Mouse (Mus musculus): ENCODE data around the gene Lin9. TPM values are rescaled to one million over a fixed set of nuclear protein-coding genes. Genes with fewer than 3 reads are reported as not detected.
"Not testable (repeated sequence)": the region's sequence is repeated elsewhere in the genome, so short reads cannot be mapped to it uniquely, and the experiment has no call there.

The Lin9 gene
- total RNA-seq (2021): 1 to 10 TPM; 7.6 to 8.4 TPM
- long read RNA-seq, experiment 1, partial matches to known transcripts: 0 of 4 reads
- long read RNA-seq, experiment 1, other reads (novel, unspliced or antisense): 1 of 4 reads
- long read RNA-seq, experiment 2, transcript Lin9-203 (15 exons, 3,160 nt): major isoform, 8 of 11 reads
- long read RNA-seq, experiment 2, partial matches to known transcripts: 0 of 11 reads
- long read RNA-seq, experiment 2, other reads (novel, unspliced or antisense): 3 of 11 reads

DNA sequence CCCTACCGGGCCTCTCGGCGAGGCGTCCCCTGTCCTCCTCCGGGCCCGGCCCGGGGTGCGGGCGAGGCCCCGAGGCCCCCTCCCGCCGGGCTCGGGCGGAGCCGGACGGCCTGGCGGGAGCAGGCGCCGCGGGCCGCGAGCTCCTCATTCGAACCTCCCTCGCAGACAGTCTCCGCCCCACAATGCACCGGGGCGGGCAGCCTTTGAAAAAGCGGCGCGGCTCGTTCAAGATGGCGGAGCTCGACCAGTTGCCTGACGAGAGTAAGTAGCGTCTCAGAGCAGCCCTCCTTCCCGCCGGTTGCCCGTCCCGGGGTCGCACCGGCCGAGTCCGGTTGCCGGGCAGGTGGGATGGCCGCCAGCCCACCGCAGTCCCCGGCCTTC is at the start of gene Lin9:
TSS of gene Lin9 (plus strand) at position 14 of the 381 bp plus-strand sequence.
- DNase-seq: peak; percentile 96

DNA sequence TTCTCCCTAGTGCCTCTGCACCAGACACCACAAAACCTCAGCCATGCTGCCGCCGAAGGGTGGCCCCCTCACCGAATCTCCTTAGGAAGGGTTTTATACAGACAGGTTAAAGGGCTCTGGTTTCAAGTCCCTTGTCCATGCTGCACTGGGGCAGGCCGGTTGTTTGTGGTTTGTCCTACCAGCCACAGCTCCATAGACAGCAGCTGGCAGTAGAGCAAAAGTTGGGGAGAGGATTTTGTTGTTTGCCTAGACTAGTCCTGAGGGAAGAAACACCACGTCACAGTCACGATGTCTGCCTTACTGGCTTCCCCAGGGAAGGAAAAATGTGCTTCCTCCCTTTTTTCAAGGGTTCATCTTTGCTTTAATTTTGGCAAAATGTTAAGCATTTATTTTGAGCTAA is 40.4 kb upstream of the Lin9 start:
- DNase-seq: no peak

GRCm38 (mm10) chr1:180601806-180602205 is 39.1 kb upstream of the Lin9 start:
- DNase-seq: no peak

- DNase-seq: peak; percentile 65
These were observed 36.4 kb upstream of the Lin9 start for GRCm38 (mm10) chr1:180604579-180604978.

DNA sequence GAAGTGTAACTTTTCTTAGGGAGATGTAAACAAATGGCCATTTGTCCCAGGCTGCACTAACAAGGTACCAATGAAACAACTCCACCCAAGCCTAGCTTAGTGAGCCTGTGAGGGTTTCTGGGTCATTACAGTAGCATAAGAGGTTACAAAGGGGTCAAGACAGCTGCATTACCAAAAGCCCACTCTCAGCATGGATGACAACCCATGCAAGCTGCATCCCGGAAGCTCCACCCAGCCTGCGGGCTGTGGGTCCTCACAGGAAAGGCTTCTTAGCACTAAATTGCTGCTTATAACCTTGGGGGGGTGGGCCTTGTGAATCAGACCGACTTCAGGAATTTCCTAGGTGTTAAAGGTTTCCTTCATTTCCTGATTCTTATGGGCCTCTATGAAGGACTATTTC is 34.8 kb upstream of the Lin9 start:
- DNase-seq: no peak

DNA sequence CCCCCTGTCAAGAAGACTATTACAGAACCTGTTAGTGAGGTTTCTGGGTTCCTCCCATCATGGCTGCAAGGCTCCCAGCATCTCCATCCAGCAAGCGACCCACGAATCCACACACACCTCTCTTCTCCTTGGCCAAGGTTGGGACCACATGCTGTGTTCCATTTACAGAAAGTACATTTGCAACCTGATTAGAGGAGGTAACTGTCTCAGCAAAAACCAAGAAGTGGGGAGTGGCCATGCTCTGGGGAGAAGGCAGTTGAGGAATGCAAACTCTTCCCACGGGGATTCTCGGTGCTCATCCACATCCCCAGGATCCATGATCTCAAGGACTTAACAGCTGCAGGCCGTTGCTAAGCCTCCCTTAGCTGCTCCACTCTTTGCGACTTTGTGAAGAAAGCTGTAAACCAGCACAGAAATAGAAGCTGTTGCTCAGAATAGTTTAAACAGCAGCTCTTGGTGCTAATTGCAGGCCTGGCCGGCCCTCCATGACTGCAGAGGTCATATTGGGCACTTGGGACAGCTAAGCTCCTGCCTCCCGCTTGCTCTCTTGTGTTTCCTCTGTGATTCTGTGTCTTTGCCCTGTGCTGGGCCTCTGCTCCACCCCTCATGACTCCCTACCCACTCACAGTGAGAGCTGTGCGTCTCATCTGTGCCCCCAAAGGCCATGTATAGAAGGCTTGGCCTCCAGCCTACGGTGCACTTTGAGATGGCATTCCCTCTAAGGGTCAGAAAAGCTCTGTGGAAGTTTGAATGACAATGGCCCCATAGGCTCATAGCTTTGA is 34.0 kb upstream of the Lin9 start:
- DNase-seq: no peak

GRCm38 (mm10) chr1:180607578-180607879 is 33.4 kb upstream of the Lin9 start:
- no peak for DNase-seq

DNA sequence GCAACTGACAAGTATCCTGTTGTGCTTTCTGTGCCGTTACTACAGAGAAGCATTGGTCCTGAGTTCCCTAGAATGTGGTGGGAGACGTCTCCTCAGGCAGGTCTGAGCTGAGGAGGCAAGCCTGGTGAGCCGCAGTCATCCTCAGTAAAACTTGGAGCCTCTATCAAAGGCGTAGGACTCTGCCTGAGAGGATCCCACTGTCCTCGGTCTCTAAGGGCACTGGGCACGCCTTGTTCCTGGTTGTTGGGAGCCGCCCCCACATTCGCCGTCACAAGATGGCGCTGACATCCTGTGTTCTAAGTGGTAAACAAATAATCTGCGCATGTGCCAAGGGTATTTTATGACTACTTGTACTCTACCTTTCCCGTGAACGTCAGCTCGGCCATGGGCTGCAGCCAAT is 29.1 kb upstream of the Lin9 start:
- DNase-seq: not testable (repeated sequence)

DNA sequence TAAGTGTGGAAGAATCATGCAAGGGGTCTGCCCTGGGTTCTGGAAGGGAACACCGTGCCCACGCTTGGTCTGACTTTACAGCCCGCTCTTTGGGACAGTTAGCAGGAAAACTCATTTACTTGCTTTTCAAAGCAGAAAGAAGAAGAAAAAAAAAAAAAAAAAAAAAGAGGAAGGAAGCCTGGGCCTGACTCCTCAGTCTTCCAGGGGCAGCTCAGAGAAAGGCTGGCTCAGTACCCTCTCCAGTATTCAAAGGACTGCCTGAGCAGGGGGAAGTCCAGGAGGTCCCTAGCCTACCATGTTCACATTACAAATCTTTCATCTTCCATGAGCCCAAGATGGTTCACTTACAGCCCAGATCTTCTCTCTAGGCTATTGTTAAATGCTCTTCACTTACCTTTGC is 24.2 kb upstream of the Lin9 start:
- DNase-seq: no peak

DNA sequence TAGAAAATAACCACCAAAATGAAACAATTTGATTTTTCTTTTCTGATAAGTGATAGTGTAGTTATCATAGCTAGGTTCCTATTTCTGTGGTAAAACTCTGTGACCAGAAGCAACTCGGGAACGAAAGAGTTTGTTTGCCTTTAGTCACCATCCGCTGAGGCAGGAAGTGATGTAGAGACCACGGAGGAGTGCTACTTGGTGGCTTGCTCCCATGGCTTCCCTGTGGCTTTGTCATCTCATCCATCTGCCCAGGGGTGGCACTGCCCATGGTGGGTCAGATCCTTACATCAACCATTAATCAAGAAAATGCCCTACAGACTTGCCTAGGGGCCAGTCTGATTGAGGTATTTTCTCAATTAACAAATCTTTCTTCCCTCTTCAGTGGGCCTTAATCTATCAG is 18.6 kb upstream of the Lin9 start:
- DNase-seq: no peak

DNA sequence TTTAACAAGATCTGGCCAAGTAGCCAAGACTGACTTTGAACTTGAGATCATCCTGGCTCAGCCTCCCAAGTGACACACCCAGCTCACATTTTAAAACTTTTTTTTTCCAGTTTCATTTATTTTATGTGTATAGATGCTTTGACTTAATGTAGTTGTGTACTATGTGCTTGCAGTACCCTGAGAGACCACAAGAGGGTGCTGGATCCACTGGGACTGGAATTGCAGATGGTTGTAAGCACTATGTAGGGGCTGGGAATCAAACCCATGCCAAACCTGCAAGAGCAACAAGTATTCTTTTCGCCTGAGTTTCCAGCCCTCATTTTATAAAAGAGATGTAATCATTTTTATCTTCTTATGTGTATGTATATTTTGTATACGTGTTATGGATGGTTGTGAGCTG is 17.0 kb upstream of the Lin9 start:
- no peak for DNase-seq

DNA sequence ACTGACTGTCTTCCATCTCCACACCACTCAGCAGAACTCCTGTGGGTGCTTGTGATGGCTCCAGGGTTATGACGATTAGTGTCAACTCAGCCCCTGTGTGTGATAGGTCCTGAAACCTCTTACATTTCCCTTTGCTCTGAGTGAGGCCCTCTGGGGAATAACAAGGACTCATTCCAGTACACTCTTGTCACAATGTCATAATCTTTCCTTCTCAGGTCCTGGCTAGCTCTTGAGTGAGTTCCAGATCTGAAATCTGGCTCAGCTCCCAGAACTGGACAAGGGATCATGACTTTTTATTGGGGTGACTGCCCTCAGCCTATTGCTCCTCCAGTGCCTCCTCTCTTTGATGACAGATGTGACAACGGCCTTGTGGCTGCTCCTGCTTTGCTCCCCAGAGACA is 14.8 kb upstream of the Lin9 start:
- peak; percentile 83 for DNase-seq

DNA sequence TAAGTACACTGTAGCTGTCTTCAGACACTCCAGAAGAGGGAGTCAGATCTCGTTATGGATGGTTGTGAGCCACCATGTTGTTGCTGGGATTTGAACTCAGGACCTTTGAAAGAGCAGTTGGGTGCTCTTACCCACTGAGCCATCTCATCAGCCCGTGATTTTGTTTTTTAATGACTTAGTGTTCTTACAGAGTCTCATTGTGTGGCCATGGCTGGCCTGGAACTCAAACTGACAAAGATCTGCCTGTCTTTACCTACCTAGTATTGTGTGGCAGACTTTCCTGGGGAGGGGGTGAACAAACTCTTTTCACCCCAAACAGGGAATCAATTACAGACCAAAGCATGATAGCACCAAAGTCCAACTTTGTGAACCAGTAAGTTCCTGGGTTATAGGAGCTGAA is 3.2 kb upstream of the Lin9 start:
- DNase-seq: not testable (repeated sequence)

GRCm38 (mm10) chr1:180639416-180640401 is 1.2 kb upstream of the Lin9 start:
- no peak for DNase-seq

- peak; percentile 63 for DNase-seq
These were observed 285 bp upstream of the Lin9 start for GRCm38 (mm10) chr1:180640605-180641125.

GRCm38 (mm10) chr1:180641518-180642227 is 723 bp downstream of the Lin9 start:
- DNase-seq: no peak

GRCm38 (mm10) chr1:180642228-180642564 is 1.2 kb downstream of the Lin9 start:
- no peak for DNase-seq

DNA sequence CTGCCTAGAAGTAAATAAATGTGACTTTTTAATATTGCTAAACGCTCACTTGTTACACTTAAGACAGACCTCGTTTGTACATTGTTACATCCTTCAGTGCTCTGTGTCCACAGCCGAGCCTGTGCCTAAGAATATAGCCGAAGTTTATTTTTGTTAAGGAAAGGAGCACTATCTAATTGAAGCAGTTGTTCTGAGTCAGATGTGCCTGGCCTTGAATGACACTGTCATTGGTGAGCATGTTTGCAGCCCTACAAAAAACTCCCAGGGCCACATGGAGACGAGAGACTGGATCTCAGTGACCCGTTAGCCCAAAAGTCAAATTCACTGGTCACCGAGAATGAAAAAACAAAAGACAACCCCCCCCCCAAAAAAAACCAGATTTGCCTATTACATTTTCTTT is 50.3 kb downstream of the Lin9 start:
- peak; percentile 44 for DNase-seq

DNA sequence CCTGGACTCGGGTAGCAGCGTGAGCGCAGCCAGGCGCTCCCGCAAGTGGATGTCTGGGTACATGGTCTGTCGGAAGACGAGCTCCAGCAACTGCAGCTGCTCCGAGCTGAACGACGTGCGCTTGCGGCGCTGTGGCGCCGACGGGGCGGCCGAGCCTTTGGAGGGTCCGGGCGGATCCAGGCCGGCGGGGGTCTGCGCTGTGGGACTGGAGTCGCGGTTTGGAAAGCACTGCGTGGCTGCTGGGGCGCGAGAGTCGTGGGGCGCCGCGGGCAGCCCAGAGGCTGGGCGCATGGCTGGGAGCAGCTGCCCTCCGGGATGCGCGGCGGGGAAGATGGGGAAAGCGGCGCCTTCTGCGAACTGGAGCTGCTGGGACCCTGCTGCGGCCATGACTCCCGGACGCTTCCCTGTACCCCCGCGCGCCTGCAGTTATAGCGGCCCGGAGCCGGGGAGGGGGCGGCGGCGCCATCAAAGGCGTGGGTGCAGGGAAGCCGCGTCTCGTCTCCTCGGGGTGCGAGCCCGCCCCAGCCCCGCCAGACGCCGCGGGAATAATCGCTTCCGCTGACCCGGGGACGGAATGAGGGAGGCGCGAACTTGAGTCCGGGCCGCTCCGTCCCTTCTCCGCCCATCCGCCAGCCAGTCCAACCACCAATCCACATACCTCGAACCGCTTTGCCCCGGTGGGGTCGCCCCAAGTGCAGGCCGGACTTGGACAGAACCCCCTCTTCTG is 55.8 kb downstream of the Lin9 start, which contains the start of gene Mixl1:
TSS of gene Mixl1 (minus strand) at position 409 of the 727 bp plus-strand sequence.
- DNase-seq: peak; percentile 26

DNA sequence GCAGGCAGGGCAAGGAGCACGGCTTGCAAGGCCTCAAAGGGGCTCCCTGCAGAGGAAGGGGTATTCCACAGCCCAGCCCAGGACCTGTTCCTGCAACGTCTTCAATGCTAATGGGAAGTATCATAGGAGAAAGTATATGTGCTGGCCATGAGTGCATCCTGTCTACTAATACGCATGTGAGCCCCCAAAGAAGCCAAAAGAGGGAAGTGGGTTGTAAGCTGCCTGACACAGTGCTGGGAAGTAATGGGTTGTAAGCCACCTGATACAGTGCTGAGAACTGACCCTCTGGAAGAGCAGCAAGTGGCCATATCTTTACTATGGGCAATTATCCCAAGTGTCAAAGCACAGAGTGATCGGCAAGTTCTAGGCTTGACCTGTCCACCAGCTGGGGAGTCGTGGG is 57.1 kb downstream of the Lin9 start:
- no peak for DNase-seq

DNA sequence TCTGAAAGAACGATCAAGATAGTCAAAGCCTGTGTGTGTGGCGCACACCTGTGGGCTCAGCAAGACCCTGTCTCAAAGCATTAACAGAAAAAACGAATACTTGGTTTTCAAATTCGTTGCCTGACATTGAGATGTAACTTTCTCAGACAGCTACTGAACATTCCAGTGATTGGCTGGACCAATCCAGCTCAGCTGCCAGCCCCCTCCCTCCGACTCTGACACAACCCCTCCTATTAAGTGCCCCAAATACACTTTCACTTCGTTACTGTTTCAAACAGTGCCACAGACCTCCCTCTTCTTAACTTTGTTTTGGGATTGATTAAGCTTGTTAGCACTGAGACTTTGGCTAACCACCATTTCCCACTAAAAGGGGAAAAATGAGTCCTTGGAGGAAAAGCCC is 62.5 kb downstream of the Lin9 start:
- peak; percentile 31 for DNase-seq

Measured in adrenal gland, postnatal 10 days (tissue).